Mouse (Mus musculus) ES-Bruce4 (cell line): ENCODE results near the gene Raver2.

Experiments
- CTCF ChIP-seq: IDR thresholded peaks from one replicate; pipeline ENCODE4 v1.8.1; 2011; ENCODE audit warnings: low read depth, low read length
- POLR2A ChIP-seq: IDR thresholded peaks from one replicate; pipeline ENCODE4 v1.8.1; 2011; ENCODE audit warnings: low read length; ENCODE audit not compliant: insufficient read depth

DNA sequence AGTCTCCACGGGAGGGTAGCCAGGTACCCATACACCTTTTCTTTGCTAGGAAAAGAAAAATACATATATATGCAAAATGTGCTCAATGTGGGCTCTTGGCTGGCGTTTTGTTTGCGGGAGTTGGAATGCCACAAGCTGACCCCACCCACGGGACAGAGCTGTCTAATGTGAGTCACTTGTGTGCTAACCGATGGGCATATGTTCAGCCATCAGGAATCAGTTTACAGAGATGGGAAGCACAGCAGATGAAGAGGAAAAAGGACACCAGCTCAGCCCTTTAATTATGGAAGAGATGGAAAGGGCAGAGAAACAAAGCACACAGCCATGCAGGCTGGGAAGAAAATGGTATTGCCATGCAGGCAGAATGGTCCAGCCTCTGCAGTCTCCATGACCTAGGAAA lies 42.2 kb upstream of the Raver2 start:
- TF ChIP-seq POLR2A (no peak), CTCF (no peak)
